Mouse (Mus musculus) intestine, postnatal 0 days (tissue): ENCODE data around the gene Chd6. TPM values are rescaled to one million over a fixed set of nuclear protein-coding genes. Genes with fewer than 3 reads are reported as not detected.

ENCODE experiments used
- ATAC-seq: fragments of 200-750 bp; cut with Nextera tagmentation; 2 replicates; pipeline ENCODE4 v1.8.0; 2017; ENCODE audit warnings: mild to moderate bottlenecking, moderate TSS enrichment, moderate library complexity
- H3K27ac ChIP-seq: fragments of 300-500 bp; sonication (generic); 2 replicates; pipeline ENCODE4 v1.5.1; 2014; ENCODE audit warnings: mild to moderate bottlenecking, low read depth, low read length, moderate library complexity
- H3K27me3 ChIP-seq: fragments of 300-500 bp; sonication (generic); replicated peaks from 2 replicates; pipeline ENCODE4 v1.6.1; 2014; ENCODE audit warnings: low read length, mixed read lengths; ENCODE audit not compliant: control insufficient read depth, insufficient read depth
- H3K36me3 ChIP-seq: fragments of 300-500 bp; sonication (generic); 2 replicates; pipeline ENCODE4 v1.6.1; 2014; ENCODE audit warnings: mild to moderate bottlenecking, moderate library complexity; ENCODE audit not compliant: control insufficient read depth, insufficient read depth
- H3K4me1 ChIP-seq: fragments of 300-500 bp; sonication (generic); replicated peaks from 2 replicates; pipeline ENCODE4 v1.6.1; 2014; ENCODE audit warnings: antibody characterized with exemption, low read length, mixed read lengths; ENCODE audit not compliant: control insufficient read depth, insufficient read depth
- H3K4me2 ChIP-seq: fragments of 300-500 bp; sonication (generic); replicated peaks from 2 replicates; pipeline ENCODE4 v1.6.1; 2014; ENCODE audit warnings: low read depth, mild to moderate bottlenecking, moderate library complexity
- H3K4me3 ChIP-seq: fragments of 300-500 bp; sonication (generic); 2 replicates; pipeline ENCODE4 v1.5.1; 2014; ENCODE audit warnings: low read depth, low read length
- H3K9ac ChIP-seq: fragments of 300-500 bp; sonication (generic); 2 replicates; pipeline ENCODE4 v1.6.1; 2014; ENCODE audit warnings: mild to moderate bottlenecking, low read depth, low read length
- H3K9me3 ChIP-seq: fragments of 300-500 bp; sonication (generic); 2 replicates; pipeline ENCODE4 v1.6.1; 2016; ENCODE audit warnings: mixed run types; ENCODE audit not compliant: control insufficient read depth
- CTCF ChIP-seq: sonication (generic); IDR thresholded peaks from 2 replicates; pipeline ENCODE4 v1.5.1; 2016; ENCODE audit warnings: low read depth, mild to moderate bottlenecking, control low read depth, antibody characterized with exemption, moderate library complexity
- WGBS: fragments of 180-500 bp; shearing (Covaris S2); extraction: QIAGEN DNeasy Blood & Tissue Kit; methylation state at CpG from one replicate; pipeline ENCODE4 v1.1.7; 2014; 5-methylcytosine and 5-hydroxymethylcytosine counted together
- polyA plus RNA-seq: library from polyadenylated mRNA; unstranded; fragments of >200 nt; fragmentation: Nextera tagmentation; extraction: Ambion mirVana; gene quantifications from 2 replicates; pipeline ENCODE4 v1.2.1, GENCODE M21; 2015

Gene Chd6
- polyA plus RNA-seq, 1 experiment from 2014 or later = 8.7 TPM

DNA sequence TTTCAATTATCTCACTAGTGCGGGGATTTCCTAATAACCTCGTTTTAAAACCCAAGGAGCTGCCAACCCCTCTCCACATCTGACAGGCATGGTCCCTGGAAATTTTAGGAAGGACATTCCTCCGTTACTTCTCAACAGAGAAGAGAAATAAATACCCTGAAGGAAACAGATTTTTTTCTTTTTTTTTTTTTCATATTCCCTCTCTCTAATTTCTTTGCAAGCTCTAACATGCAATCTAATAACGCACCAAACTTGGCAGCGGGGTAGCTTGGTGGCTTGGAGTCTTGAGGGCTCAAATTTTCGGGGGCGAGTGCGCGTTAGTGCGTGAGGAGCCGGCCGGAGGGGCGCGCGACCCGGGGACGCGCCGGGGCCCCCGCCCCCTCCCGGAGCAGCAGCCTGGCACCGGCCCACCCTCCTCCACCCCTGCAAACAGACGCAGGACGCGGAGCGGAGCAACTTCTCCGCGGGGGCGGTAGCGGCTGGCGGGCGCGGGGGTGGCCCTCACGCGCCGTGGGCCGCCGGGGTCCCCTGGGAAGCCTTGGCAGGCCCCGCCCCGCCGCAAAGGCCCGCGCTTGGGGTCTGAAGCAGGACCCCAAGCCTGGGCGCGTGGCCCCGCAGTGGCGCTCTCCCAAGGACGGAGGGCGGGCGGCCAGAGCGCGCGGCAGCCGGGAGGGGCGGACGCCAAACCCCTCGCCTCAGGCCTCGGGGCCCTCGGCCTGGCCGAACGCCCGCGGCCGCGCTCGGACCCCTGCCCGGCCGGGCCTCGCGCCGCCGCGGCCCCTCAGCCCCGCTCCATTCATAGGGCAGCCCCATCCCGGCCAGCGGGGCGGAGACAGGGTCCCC is 569 bp downstream of the Chd6 start:
- H3K4me1 ChIP-seq = no peaks in the 10 kb centered on the region
- WGBS = under 1% methylated on average over 47 of the region's 77 CpGs
- peak; percentile 64 for ATAC-seq
- H3K4me2 ChIP-seq = peak overlapping the region; percentile 95
- TF ChIP-seq CTCF = no peak
- no peaks in the 10 kb centered on the region for H3K27me3 ChIP-seq
- peak overlapping the region; percentile 87 for H3K4me3 ChIP-seq
- no peaks in the 10 kb centered on the region for H3K9me3 ChIP-seq
- H3K9ac ChIP-seq = peak overlapping the region; percentile 91
- no peaks in the 10 kb centered on the region for H3K36me3 ChIP-seq
- peak overlapping the region; percentile 93 for H3K27ac ChIP-seq

DNA sequence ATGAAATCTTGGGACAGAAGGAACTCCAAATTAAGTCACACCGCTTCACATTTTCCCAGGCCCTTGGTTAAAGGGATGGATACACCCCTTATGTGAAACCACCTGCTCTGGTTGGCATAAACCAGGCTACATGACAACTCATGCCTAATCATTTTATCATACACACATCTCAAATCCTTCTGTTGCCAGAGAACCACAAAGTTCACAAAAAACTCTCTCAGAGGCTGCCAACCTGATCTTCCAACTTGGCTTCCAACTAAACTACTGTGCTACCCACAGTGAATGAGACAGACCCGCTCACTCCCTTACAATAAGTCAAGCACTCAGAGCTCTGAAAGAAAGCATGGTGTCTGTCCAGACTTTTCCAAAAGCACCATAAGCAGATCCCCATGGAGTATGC is 1.6 kb downstream of the Chd6 start:
- TF ChIP-seq CTCF = no peak
- Histone ChIP-seq H3K27ac (no peak overlapping the region), H3K9me3 (no peaks in the 10 kb centered on the region), H3K4me2 (no peak overlapping the region), H3K27me3 (no peaks in the 10 kb centered on the region), H3K9ac (no peak overlapping the region), H3K36me3 (no peaks in the 10 kb centered on the region), H3K4me3 (no peak overlapping the region), H3K4me1 (no peaks in the 10 kb centered on the region)
- ATAC-seq = no peak
- 90% methylated on average over 2 of the region's 2 CpGs for WGBS

DNA sequence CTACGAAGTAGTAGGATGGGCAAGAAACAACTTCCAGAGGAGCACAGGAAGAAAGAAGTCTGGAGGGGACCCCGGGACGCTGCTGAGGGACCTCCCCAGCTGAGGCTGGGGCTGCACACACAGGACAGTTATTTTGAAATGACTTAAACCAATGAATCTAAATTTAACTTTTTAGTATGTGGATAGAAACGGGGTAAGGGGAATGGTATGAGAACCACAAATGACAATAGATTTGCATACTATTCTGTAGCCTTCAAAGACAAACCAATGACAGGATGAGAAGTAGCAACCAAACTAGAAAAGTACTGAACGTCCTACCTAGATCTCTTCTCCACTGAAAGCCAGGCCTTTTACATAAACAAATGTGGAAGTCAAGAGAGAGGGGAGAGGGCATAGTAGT is 5.1 kb downstream of the Chd6 start:
- no peak overlapping the region for H3K4me3 ChIP-seq
- no peak for ATAC-seq
- WGBS = 72% methylated on average over 5 of the region's 5 CpGs

DNA sequence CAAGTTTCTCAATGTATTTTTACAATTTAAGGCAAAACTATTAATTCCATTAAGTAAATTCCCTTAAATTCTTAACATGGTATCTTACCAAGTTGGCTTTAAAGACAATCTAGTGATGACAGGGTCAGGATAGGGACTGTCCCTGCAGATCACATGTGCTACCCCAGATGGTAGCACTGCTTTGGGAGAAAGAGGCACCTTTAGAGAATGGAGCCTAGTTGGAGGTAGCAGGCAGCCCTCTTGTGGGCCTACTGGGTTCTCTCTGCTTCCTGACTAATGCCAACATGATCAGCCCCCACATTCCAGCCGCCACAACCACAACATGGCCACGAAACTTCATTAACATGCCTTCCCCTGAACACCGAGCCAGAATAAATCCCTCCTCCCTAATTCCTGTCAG is 6.8 kb downstream of the Chd6 start:
- no peak overlapping the region for H3K4me3 ChIP-seq

More for the DNA sequence above, 5.1 kb downstream of the Chd6 start:
- TF ChIP-seq CTCF = no peak
- no peaks in the 10 kb centered on the region for H3K4me1 ChIP-seq
- H3K27ac ChIP-seq = no peak overlapping the region
- H3K27me3 ChIP-seq = no peaks in the 10 kb centered on the region
- H3K9me3 ChIP-seq = no peaks in the 10 kb centered on the region
- no peaks in the 10 kb centered on the region for H3K36me3 ChIP-seq
- H3K4me2 ChIP-seq = no peak overlapping the region
- no peak overlapping the region for H3K9ac ChIP-seq

DNA sequence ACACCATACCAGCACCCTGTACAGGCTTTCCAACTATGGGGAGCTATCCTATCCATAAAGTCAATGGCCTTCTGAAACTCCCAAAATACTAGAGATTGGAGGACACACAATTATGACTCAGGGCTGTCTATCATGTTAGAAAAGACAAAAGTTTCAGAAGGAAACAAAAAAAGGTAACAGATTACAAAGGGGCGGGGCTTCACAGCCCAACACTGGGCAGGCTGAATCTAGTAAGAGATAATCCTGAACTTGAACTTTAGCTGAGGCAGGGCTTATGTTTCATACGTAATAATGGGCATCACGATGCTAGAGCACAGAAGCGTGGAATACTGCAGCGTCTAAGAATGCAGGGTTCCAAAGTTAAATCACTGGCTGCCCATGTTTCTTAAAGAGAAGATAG is 11.1 kb downstream of the Chd6 start:
- Histone ChIP-seq H3K36me3 (no peaks in the 10 kb centered on the region), H3K4me1 (no peaks in the 10 kb centered on the region), H3K9ac (no peak overlapping the region), H3K4me3 (no peak overlapping the region), H3K4me2 (no peak overlapping the region), H3K9me3 (no peaks in the 10 kb centered on the region), H3K27me3 (no peaks in the 10 kb centered on the region), H3K27ac (no peak overlapping the region)
- no peak for ATAC-seq
- 85% methylated on average over 5 of the region's 5 CpGs for WGBS
- no peak for TF ChIP-seq CTCF

More for the DNA sequence above, 6.8 kb downstream of the Chd6 start:
- no peaks in the 10 kb centered on the region for H3K27me3 ChIP-seq
- H3K9ac ChIP-seq = no peak overlapping the region
- H3K27ac ChIP-seq = no peak overlapping the region
- ATAC-seq = no peak
- H3K4me2 ChIP-seq = no peak overlapping the region
- no peaks in the 10 kb centered on the region for H3K36me3 ChIP-seq
- no peak for TF ChIP-seq CTCF
- 82% methylated on average over 3 of the region's 3 CpGs for WGBS
- H3K9me3 ChIP-seq = no peaks in the 10 kb centered on the region
- no peaks in the 10 kb centered on the region for H3K4me1 ChIP-seq

DNA sequence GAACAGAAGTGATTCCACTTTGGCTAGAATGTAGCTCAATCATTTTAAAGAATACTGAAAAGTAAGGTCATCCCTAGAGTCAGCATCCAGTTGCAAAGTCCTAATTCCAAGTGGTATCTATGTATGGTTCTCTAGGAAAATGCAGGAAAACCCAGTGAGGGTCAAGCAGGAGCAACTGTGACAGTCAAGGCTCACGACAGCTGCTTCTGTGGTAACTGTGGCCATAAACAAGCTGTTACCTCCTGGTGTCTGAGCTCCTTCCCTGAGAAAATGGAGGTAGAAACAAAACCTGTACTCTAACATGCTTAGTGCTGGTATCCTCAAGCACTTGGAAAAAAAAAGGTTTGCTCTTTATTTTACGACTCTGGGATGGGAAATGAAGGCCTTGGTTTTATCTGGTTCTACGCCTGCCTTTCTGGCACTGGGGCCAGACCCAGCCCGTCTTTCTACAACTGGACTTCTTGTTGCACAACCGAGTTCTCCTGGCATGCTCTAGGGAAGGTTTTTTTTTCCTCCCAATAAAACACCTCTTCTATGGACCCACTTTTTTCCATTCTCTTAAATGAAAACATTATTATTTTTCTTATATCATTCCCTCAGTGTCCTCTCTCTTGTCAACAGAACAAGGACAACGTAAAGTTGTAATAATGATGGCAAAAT is 18.0 kb downstream of the Chd6 start:
- 57% methylated on average over 6 of the region's 6 CpGs for WGBS
- H3K4me3 ChIP-seq = no peak overlapping the region
- H3K27ac ChIP-seq = no peak overlapping the region
- no peak overlapping the region for H3K9ac ChIP-seq
- no peaks in the 10 kb centered on the region for H3K4me1 ChIP-seq
- H3K4me2 ChIP-seq = no peak overlapping the region
- no peak for ATAC-seq
- TF ChIP-seq CTCF = no peak
- H3K9me3 ChIP-seq = no peaks in the 10 kb centered on the region
- H3K27me3 ChIP-seq = no peaks in the 10 kb centered on the region
- no peaks in the 10 kb centered on the region for H3K36me3 ChIP-seq
